Mouse (Mus musculus): Measurements from ENCODE around the gene Myrfl.

Gene Myrfl

DNA sequence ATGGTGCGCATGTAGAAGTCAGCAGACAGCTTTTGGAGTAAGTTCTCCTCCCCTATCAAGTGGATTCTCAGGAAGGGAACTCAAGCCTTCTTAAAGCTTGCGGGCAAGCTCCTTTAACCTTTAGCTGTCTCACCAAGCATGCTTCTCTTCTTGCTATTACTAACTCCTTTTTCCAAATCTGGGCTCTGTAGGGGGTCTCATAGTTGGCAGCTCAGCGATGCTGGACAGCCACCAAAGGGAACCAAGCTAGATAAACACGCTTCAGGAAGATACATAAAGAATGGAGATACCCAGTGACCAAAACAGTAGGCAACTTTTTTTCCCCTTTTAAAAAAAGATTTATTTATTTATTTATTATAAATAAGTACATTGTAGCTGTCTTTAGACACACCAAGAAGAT, 136.9 kb downstream of the Myrfl start:
- no peak for DNase-seq (ENCODE audit: low spot score)

DNA sequence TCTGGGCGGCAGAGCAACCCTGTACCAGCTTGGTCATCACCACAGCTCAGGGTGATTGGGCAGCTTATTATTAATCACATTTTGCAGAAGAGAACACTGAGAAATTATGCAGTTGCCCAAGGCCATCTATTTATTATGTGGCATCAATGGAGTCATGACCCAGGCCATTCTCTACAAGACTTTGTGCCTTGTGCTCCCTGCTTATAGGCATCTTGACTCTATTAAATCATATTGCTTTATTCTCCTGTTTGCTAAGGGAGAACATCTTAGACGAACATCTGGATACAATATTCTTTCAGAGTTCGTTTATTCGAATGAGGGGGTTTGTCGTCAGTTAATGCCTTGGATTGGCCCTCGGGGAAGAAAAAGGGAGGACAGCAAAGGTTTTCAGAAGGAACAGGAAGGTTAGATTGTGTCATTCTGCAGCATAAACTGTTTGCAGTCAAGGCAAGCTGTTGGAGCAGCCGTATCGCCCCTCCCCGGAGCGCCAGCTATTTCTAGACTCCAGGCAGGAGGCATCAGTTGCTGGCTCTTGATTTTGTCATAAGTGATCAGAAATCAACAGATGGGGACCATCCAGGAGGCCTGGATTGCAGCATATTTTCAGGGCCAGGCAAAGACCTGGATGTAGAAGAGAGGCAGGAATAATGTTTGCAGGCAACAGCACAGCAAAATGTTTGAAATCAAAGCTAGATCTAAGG, 140.7 kb downstream of the Myrfl start:
- peak; percentile 27 for DNase-seq (ENCODE audit: low spot score)

- DNase-seq (ENCODE audit: low spot score): no peak
Observed at GRCm38 (mm10) chr10:116754940-116755339, 141.8 kb downstream of the Myrfl start.

- no peak for DNase-seq (ENCODE audit: low spot score)
Observed at GRCm38 (mm10) chr10:116750895-116751294, 145.8 kb downstream of the Myrfl start.

GRCm38 (mm10) chr10:116750062-116750461, 146.7 kb downstream of the Myrfl start:
- no peak for DNase-seq (ENCODE audit: low spot score)

DNA sequence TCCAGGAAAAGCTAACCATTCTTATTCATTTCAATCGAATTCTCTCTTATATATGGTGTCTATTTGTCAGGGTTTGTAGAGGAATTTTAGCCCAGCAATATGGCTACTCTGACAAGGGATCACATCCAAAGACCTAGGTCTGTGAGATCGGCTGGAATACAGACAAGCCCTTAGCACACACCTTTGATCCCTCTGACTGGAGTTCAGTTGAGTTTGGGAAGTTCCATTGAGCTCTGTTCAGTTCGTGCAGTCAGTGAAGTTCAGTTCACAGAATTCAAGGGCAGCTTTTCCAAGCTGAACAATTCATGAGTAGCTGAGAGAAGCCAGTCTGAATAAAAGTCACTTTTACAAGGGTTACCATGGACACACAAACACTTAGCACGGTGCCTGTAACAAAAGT, 148.0 kb downstream of the Myrfl start:
- no peak for DNase-seq (ENCODE audit: low spot score)

DNA sequence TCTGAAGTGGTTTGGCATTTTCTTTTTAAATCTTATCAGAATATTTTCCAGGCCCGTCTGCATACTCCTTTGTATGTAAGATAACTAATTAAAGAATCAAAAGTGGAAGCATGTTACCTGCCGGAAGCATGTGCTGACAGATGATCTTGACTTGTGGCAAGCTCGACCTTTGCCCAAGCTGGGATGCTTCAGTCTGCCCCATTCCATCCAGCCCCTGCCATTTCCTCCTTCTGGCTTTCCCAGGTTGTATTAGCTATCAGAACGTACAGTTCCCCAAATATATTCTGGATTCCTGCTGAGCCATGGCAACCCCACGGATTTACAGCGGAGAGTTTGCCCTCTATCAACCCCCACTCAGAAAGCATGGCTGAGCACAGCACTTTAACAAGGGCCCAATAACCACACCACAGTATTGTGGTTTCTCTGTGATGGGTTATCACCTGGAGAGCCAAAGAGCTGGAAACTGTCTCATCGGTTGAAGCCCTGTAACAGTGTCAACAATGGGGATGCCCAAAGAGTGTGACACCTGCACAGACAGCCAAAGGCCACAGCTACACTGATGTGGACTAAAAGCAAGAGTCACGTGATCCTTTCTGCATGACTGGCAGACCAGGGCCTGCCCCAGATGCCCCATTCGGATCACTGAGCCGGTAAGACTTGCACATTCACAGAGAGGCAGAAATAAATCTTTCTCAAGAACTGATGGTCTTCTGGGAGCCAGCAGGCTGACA, 150.3 kb downstream of the Myrfl start:
- no peak for DNase-seq (ENCODE audit: low spot score)

DNA sequence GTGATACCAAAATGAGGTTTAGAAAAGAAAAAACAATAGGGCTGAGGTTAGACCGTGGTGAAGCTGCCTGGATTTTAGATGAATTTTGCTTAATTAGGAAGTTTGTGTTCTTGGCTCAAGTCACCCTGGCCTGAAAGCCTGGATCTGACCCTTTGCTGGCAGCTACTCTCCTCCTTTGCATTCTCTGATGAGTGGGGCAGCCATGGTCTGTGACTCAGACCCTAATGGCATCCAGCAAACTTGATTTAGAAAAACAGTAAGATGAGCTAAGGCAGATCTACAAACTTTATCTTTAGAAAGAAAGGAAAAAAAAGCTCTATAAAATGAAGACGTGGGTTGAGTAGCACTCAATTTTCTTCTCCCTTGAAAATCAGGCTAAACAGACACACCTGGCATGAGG, 154.0 kb downstream of the Myrfl start:
- DNase-seq (ENCODE audit: low spot score): no peak

GRCm38 (mm10) chr10:116742189-116742588, 154.5 kb downstream of the Myrfl start:
- no peak for DNase-seq (ENCODE audit: low spot score)

GRCm38 (mm10) chr10:116741343-116741742, 155.4 kb downstream of the Myrfl start:
- no peak for DNase-seq (ENCODE audit: low spot score)

DNA sequence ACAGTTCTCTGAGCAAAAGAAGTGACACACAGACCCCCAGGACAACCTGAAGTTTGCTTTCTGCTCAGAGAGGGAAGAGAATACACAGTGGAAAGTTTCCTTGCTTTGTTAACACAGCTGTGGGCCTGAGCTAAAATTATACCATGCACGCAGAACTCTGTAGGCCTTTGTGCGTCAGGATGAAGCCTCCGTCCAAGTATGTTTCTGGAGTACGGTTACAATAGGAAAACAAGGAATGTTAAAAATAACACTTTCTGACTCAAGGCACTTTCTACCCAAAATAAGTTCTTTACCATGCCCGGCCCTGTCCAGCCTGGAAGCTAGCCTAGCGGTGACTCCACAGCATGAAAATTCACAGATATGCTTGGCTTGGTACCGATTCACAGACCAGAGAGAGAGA, 156.6 kb downstream of the Myrfl start:
- DNase-seq (ENCODE audit: low spot score): no peak

- no peak for DNase-seq (ENCODE audit: low spot score)
Observed at GRCm38 (mm10) chr10:116738533-116738932, 158.2 kb downstream of the Myrfl start.

GRCm38 (mm10) chr10:116735607-116736006, 161.1 kb downstream of the Myrfl start:
- no peak for DNase-seq (ENCODE audit: low spot score)

DNA sequence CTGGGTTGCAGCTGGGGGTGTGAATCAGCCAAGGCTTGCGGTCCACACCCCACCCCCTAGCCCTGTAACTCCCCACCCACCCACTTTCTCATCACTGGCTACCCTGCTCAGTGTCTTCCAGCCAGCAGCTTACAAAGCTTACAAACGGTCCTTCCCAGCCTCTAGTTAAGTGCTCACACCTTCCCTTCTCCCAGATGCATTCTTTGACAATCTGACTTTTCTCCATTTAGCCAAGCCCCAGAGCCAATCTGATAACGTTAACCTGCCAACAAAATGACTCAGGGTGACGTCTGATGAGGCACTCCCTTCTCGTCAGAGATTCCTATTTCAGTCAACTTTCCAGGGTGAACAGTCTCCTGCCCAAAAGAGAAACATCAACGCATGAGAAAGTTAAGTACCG, 163.1 kb downstream of the Myrfl start:
- DNase-seq (ENCODE audit: low spot score): no peak

GRCm38 (mm10) chr10:116730033-116730652, 166.6 kb downstream of the Myrfl start:
- DNase-seq (ENCODE audit: low spot score): no peak

GRCm38 (mm10) chr10:116728860-116729259, 167.9 kb downstream of the Myrfl start:
- no peak for DNase-seq (ENCODE audit: low spot score)

DNA sequence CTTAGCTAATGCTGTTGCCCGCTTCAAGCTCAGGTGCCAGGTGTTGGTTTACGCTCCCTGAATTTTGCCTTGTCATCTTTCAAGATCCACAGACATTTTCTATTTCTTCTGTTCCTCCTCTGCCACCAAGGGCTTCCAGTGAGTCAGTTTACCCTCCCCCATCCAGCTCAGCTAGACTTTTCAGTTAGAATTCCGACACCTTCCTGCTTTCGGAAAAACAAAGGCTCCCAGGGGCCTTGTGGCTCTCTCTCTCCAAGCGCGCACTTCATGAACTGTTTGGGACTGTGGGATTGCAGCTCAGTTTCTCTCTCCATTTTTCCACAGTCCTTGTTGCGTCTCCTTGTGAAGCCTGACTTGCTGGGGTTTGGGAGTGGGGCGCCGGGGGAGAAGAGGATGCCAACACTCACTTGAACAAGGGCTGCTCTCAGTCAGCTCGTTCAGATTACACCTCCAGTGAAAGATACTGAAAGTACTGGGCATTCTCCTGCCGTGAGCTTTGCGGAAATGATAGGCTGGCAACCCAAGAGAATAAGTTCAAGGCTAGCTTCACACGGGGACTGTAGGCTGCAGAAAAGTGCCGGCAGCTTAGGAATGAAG, 168.9 kb downstream of the Myrfl start:
- DNase-seq (ENCODE audit: low spot score): no peak
